Mouse (Mus musculus) CH12.LX (cell line): Measurements from ENCODE around the gene Stard10. TPM values are rescaled to one million over a fixed set of nuclear protein-coding genes. Genes with fewer than 3 reads are reported as not detected.

Source experiments
- DNase-seq: peaks from one replicate; pipeline ENCODE4 v3.0.0-alpha.2; 2013; ENCODE audit errors: extremely low read depth
- H3K27ac ChIP-seq: 2 replicates; pipeline ENCODE4 v1.5.1; 2012; ENCODE audit warnings: low read depth, mild to moderate bottlenecking, control low read depth, moderate library complexity; ENCODE audit not compliant: insufficient read depth
- H3K27me3 ChIP-seq: replicated peaks from 2 replicates; pipeline ENCODE3; 2012; ENCODE audit warnings: inconsistent platforms
- H3K36me3 ChIP-seq, 2 experiments: replicated peaks in 1 of 2; 2 replicates each; pipeline versions ENCODE3 to v1.6.1; 2012; ENCODE audit warnings: inconsistent platforms in 1 of 2, low read length in 1 of 2, mild to moderate bottlenecking in 1 of 2, mixed read lengths in 1 of 2, moderate library complexity in 1 of 2; ENCODE audit not compliant: control insufficient read depth in 1 of 2, insufficient read depth in 1 of 2
- H3K4me1 ChIP-seq, 2 experiments: 2 replicates each; pipeline ENCODE4 v1.6.1; 2012; ENCODE audit warnings: inconsistent platforms in 1 of 2, moderate library complexity in 1 of 2; ENCODE audit not compliant: insufficient read depth in 2 of 2, control insufficient read depth in 1 of 2
- H3K4me2 ChIP-seq: 2 replicates; pipeline ENCODE4 v1.6.1; 2012; ENCODE audit warnings: low read depth, mild to moderate bottlenecking, control low read depth; ENCODE audit not compliant: poor library complexity, insufficient read depth, severe bottlenecking
- H3K4me3 ChIP-seq, 3 experiments: fragments of 150-350 bp in 1 of 3; sonication (generic) in 1 of 3; replicated peaks in 1 of 3; 2 replicates each; pipeline versions ENCODE3 to v1.5.1; 2011 to 2012; ENCODE audit warnings: low read depth in 2 of 3, low read length in 2 of 3, mild to moderate bottlenecking in 2 of 3, moderate library complexity in 2 of 3, control low read depth in 1 of 3, improper control_type of control experiment in 1 of 3, inconsistent platforms in 1 of 3, mixed read lengths in 1 of 3; ENCODE audit not compliant: poor library complexity in 1 of 3
- H3K79me2 ChIP-seq: replicated peaks from 2 replicates; pipeline ENCODE4 v1.6.1; 2012; ENCODE audit warnings: mild to moderate bottlenecking, moderate library complexity; ENCODE audit not compliant: control insufficient read depth, poor library complexity, insufficient read depth, severe bottlenecking; ENCODE audit errors: extremely low read depth
- H3K9ac ChIP-seq: 2 replicates; pipeline ENCODE4 v1.6.1; 2012; ENCODE audit warnings: low read depth, mild to moderate bottlenecking, control low read depth, moderate library complexity; ENCODE audit not compliant: insufficient read depth
- H3K9me3 ChIP-seq: replicated peaks from 2 replicates; pipeline ENCODE3; 2012; ENCODE audit warnings: low read length, inconsistent platforms, mixed read lengths
- BHLHE40 ChIP-seq: IDR thresholded peaks from 2 replicates; pipeline ENCODE4 v1.6.1; 2011; ENCODE audit warnings: mild to moderate bottlenecking, low read depth, low read length, improper control_type of control experiment
- CHD1 ChIP-seq: IDR thresholded peaks from 2 replicates; pipeline ENCODE4 v1.6.1; 2012; ENCODE audit warnings: low read depth, low read length, improper control_type of control experiment, inconsistent platforms
- CTCF ChIP-seq, 2 experiments: IDR thresholded peaks in 1 of 2; conservative IDR thresholded peaks in 1 of 2; 2 replicates each; pipeline ENCODE4 v1.5.1; 2011 to 2012; ENCODE audit warnings: low read depth in 2 of 2, low read length in 2 of 2, improper control_type of control experiment in 1 of 2, inconsistent platforms in 1 of 2, mild to moderate bottlenecking in 1 of 2, moderate library complexity in 1 of 2
- E2F4 ChIP-seq: IDR thresholded peaks from 2 replicates; pipeline ENCODE4 v1.6.1; 2011; ENCODE audit warnings: low read depth, low read length, improper control_type of control experiment; ENCODE audit not compliant: insufficient replicate concordance
- ELF1 ChIP-seq: IDR thresholded peaks from 2 replicates; pipeline ENCODE4 v1.6.1; 2014; ENCODE audit warnings: low read depth, mild to moderate bottlenecking, inconsistent platforms, low read length, improper control_type of control experiment
- EP300 ChIP-seq: IDR thresholded peaks from 2 replicates; pipeline ENCODE4 v1.6.1; 2011; ENCODE audit warnings: low read length, improper control_type of control experiment
- GABPA ChIP-seq: IDR thresholded peaks from 2 replicates; pipeline ENCODE4 v1.6.1; 2012; ENCODE audit warnings: low read depth, low read length, improper control_type of control experiment, inconsistent platforms; ENCODE audit not compliant: insufficient replicate concordance
- HCFC1 ChIP-seq: IDR thresholded peaks from 2 replicates; pipeline ENCODE4 v1.6.1; 2012; ENCODE audit warnings: low read depth, mild to moderate bottlenecking, inconsistent platforms, low read length, improper control_type of control experiment
- KAT2A ChIP-seq: IDR thresholded peaks from 2 replicates; pipeline ENCODE4 v1.6.1; 2012; ENCODE audit warnings: low read length, improper control_type of control experiment, inconsistent platforms; ENCODE audit not compliant: insufficient replicate concordance
- MEF2A ChIP-seq: IDR thresholded peaks from 2 replicates; pipeline ENCODE4 v1.6.1; 2014; ENCODE audit warnings: low read depth, mild to moderate bottlenecking, inconsistent platforms, low read length, improper control_type of control experiment, borderline replicate concordance
- MYC ChIP-seq: IDR thresholded peaks from 2 replicates; pipeline ENCODE4 v1.6.1; 2011; ENCODE audit warnings: low read depth, mild to moderate bottlenecking, improper control_type of control experiment, low read length
- NRF1 ChIP-seq: IDR thresholded peaks from 2 replicates; pipeline ENCODE4 v1.6.1; 2014; ENCODE audit warnings: low read depth, mild to moderate bottlenecking, inconsistent platforms, low read length, improper control_type of control experiment, moderate library complexity
- PAX5 ChIP-seq: IDR thresholded peaks from 2 replicates; pipeline ENCODE4 v1.6.1; 2012; ENCODE audit warnings: low read length, inconsistent platforms, mixed read lengths
- POLR2A ChIP-seq: IDR thresholded peaks from 2 replicates; pipeline ENCODE4 v1.6.1; 2011; ENCODE audit warnings: low read depth, mild to moderate bottlenecking, improper control_type of control experiment, low read length
- POLR2AphosphoS2 ChIP-seq: IDR thresholded peaks from 2 replicates; pipeline ENCODE4 v1.6.1; 2011; ENCODE audit warnings: low read depth, low read length, improper control_type of control experiment
- RAD21 ChIP-seq: IDR thresholded peaks from 2 replicates; pipeline ENCODE4 v1.6.1; 2011; ENCODE audit warnings: low read depth, mild to moderate bottlenecking, low read length, improper control_type of control experiment, moderate library complexity
- SIN3A ChIP-seq: IDR thresholded peaks from 2 replicates; pipeline ENCODE4 v1.6.1; 2012; ENCODE audit warnings: low read length, improper control_type of control experiment, inconsistent platforms
- SMC3 ChIP-seq: IDR thresholded peaks from 2 replicates; pipeline ENCODE4 v1.6.1; 2011; ENCODE audit warnings: low read depth, low read length, improper control_type of control experiment
- UBTF ChIP-seq: IDR thresholded peaks from 2 replicates; pipeline ENCODE4 v1.6.1; 2012; ENCODE audit warnings: low read depth, mild to moderate bottlenecking, inconsistent platforms, low read length, improper control_type of control experiment, moderate library complexity
- USF2 ChIP-seq: conservative IDR thresholded peaks from 2 replicates; pipeline ENCODE4 v1.6.1; 2011; ENCODE audit warnings: low read depth, low read length, improper control_type of control experiment
- ZKSCAN1 ChIP-seq: IDR thresholded peaks from 2 replicates; pipeline ENCODE4 v1.6.1; 2012; ENCODE audit warnings: low read depth, inconsistent platforms, low read length, improper control_type of control experiment, borderline replicate concordance
- ZMIZ1 ChIP-seq: IDR thresholded peaks from 2 replicates; pipeline ENCODE4 v1.6.1; 2012; ENCODE audit warnings: low read depth, mild to moderate bottlenecking, inconsistent platforms, low read length, improper control_type of control experiment
- dilution Hi-C: fragments of 300-500 bp; cut with MboI; formaldehyde crosslinking; loops from 2 replicates; pipeline ENCODE4 v1.14.3; 2020; ENCODE audit warnings: low sequenced_read_pairs; ENCODE audit not compliant: extremely low pct_unique_long_range_greater_than_20kb, extremely low pct_ligation_motif_present
- in situ Hi-C: fragments of 300-500 bp; cut with MboI; formaldehyde crosslinking; loops from 3 replicates; pipeline ENCODE4 v1.14.3; 2019; ENCODE audit warnings: low sequenced_read_pairs, low pct_ligation_motif_present, low pct_unique_long_range_greater_than_20kb, mixed read lengths
- polyA plus RNA-seq: library from polyadenylated mRNA; unstranded; fragments of >175 nt; gene quantifications from 2 replicates; pipeline ENCODE4 v1.2.1, GENCODE M21; 2012; ENCODE audit warnings: low read depth; ENCODE audit not compliant: insufficient read length
- total RNA-seq, 2 experiments: library from RNA; depleted of rRNA; stranded (reverse); fragments of 300-350 nt in 1 of 2; fragments of >200 nt in 1 of 2; gene quantifications; 2 replicates each; pipeline ENCODE4 v1.2.3; 2012 to 2014

Gene Stard10
- total and polyA plus RNA-seq, 3 experiments = 2.4 to 12.7 (median 6.7) TPM

DNA sequence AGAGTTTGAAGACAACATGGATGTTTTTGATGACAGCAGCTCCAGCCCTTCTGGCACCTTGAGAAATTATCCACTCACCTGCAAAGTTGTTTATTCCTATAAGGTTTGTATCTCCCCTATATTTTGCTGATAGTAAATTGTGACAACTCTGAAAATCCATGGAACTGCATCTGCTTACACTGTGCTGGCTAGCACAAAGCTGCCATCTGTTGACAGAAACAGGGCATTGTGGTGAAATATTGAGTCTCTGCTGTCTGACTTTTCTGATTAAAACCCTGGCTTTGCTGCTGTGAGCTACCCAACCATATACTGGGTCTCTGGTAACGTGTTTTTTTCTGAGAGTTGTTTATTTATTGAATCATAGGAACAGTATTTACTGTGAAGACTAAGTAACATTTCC is 45.3 kb upstream of the Stard10 start:
- no peak for DNase-seq
- no peak for TF ChIP-seq POLR2AphosphoS2
- TF ChIP-seq PAX5 = no peak
- TF ChIP-seq RAD21 = peak; percentile 45
- no peak for TF ChIP-seq MEF2A
- TF ChIP-seq CHD1 = no peak
- peak; percentile 44 for TF ChIP-seq SMC3
- no peak for TF ChIP-seq SIN3A
- TF ChIP-seq MYC = no peak
- no peak for TF ChIP-seq GABPA
- TF ChIP-seq UBTF = no peak
- TF ChIP-seq USF2 = no peak
- TF ChIP-seq ELF1 = no peak
- TF ChIP-seq ZMIZ1 = no peak
- no peak for TF ChIP-seq E2F4
- no peak for TF ChIP-seq POLR2A
- TF ChIP-seq HCFC1 = no peak
- no peak for TF ChIP-seq ZKSCAN1
- no peak for TF ChIP-seq EP300
- no peak for TF ChIP-seq KAT2A
- TF ChIP-seq BHLHE40 = no peak
- no peak for TF ChIP-seq NRF1
- TF ChIP-seq CTCF (conservative IDR thresholded peaks at IDR 0.05 in 1 of 2, IDR thresholded peaks at IDR 0.05 in 1 of 2; ENCODE audit: low read depth in 2 of 2, low read length in 2 of 2) = peak in 1 of 2 experiments; percentile 42; a peak in 2 of 4 replicates
- TF ChIP-seq, all 38 proteins: peak for 3
- H3K27ac ChIP-seq = no peak overlapping the region
- H3K9me3 ChIP-seq = no peaks in the 10 kb centered on the region
- H3K9ac ChIP-seq = no peak overlapping the region
- H3K27me3 ChIP-seq = no peaks in the 10 kb centered on the region
- dilution Hi-C loops (no loop called here), in situ Hi-C loops (no loop called here)
- H3K79me2 ChIP-seq = peaks cover 2% of the 10 kb centered on the region; the same call in 1 of the 2 replicates
- H3K4me2 ChIP-seq = no peak overlapping the region
- peaks cover 44 to 82% of the 10 kb centered on the region in 2 experiments for H3K36me3 ChIP-seq
- peaks cover 0 to 11% of the 10 kb centered on the region in 2 experiments; a peak in 2 of 4 replicates for H3K4me1 ChIP-seq
- H3K4me3 ChIP-seq = no peak overlapping the region
